Mouse (Mus musculus): ENCODE data around the gene Dnajc16.
A peak's percentile ranks its signal among the peaks of the same experiment; 100 is the strongest.

Gene Dnajc16

DNA sequence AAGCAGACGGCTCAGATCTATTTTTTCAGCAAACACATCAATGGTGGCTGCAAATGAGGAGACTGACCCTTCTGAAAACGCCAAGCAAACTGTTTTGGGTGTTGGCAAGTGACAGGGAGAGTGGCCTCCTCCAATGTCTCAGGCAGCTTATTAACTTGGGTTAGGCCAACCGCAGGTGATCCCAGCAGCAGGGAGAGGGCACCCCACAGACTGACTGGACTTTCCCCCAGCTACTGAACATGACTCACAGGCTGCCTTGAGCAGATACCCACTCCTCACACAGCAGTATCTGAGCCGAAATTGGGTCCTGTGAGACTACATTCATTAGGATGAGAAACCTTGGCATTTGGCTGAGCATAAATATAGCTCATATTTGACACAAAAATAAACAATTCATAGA lies 29.8 kb downstream of the Dnajc16 start:
- no peak for DNase-seq

DNA sequence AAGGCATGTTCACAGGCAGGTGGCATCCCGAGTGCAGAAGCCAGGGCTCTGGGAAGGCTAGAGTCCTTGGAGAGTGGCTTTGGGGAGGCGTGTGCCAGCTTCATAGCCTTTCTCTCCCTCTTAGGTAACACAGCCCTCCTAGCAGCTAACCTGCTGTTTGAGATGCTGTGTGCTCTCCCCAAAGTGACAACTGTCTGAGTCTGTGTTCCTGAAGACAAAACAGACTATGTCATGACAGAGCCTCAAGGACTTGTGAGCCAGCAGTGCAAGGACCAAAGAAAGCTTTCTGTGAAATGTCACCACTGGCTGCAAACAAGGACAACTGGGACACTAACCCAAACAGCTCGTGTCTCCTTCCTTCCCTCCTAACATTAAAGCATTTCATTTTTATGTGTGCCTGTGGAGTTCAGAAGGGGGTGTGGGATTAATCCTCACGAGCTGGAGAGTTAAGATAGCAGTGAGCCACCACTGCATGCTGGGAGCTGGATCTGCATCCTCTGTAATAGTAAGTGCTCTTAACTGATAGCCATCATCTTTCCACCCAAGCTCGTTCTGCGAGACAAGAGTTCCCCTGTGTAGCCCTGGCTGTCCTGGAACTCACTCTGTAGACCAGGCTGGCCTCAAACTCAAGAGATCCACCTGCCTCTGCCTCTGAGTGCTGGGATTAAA lies 31.7 kb downstream of the Dnajc16 start:
- no peak for DNase-seq

DNA sequence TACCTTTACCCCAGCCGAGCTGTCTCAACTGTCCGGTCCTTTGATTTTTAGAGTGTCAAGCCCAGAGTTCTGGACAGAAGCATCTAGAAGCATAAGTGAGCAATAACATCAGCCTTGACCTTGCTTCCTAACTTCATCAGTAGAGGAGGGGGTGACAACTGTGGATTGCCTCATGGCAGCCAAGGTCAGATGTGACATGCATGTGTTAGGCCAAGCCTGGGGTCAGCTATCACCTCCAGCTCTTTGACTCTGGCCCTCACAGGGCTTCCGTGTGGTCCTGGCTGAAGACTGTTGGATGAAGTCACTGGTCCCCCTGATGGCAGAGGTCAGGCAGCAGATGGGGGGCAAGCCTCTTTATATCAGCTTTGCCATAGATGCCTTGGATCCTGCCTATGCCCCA lies 33.6 kb downstream of the Dnajc16 start:
- no peak for DNase-seq

- no peak for DNase-seq
Observed at GRCm38 (mm10) chr4:141755375-141755930, 35.3 kb downstream of the Dnajc16 start.

DNA sequence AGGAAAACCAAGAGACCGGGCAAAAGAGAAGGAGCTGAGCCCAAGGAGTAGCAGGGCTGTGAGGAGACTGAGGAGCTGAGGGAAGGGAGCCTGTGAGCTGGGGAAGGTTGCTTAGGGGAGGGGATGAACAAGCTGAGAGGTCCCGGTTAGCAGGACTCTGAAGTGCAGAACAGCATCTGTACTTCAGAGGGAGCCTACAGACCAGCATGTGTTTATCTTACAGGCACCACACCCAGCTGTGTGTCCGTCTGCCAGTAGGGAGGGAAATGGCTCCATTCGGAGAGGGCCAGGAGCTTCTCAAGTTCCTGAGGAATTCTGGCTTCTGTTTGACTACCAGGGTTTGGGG lies 38.7 kb downstream of the Dnajc16 start:
- no peak for DNase-seq

DNA sequence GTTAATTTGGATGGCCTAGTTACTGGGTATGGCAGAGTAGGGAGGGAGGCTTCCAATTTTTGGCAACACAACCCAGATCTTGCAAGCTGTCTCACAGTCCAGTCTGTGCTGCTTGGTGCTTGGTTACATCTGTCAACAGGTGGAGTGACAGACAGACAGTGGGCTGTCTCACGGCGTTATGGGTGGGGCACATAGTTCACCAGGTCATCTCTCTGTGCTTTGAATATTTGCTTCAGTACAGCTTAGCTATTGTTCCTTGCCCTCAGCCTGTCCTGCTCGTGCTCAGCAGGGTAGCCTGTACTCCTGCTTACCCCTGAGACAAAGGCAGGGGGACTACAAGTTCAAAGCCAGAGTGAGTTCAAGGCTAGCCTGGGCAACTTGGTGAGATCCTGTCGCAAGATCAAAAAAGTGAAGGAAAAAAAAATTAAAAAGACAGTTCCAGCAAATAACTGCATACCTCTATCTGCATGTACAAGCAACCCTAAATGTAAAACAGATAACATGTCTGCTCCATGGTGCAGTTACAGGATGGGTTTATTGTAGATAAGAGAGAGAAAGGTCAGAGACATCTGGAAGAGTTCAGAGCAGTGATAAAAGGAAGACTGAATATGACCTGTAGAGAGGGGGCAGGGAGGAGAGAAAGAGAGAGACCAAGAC lies 39.2 kb downstream of the Dnajc16 start:
- no peak for DNase-seq

DNA sequence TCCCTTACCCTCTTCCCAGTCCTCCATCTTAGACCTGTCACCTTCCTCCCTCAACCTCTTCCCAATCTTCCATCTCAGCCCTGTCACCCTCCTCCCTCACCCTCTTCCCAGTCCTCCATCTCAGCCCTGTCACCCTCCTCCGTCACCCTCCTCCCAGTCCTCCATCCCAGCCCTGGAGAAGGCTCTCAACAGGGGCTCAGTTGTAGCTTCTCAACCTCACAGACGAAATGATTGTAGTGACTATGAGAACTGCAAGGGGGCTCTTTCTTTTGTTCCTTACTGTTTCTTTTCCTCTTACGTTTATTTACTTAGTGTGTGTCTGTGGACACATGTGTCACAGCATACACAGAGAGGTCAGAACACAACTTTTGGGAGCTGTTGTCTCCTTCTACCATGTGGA lies 39.9 kb downstream of the Dnajc16 start:
- DNase-seq, result no peak

DNA sequence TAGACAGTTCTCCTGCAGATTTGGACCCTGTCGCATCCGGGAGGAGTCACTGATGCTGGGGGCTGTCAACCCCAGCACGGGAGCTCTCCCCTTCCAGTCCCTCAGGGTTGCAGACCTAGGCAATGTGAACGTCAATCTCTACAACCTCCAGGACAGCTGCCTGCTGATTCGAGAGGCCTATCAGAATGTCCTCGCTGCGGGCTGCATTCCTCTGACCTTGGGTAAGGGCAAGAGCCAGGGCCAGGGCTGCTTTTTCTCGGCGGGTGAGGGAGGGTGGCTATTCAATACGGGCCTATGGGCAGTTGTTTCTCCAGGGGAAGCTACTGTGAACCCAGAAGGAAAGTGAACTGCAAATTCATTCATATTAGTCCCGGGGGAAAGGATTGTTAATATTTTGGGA lies 41.2 kb downstream of the Dnajc16 start:
- DNase-seq, result no peak

DNA sequence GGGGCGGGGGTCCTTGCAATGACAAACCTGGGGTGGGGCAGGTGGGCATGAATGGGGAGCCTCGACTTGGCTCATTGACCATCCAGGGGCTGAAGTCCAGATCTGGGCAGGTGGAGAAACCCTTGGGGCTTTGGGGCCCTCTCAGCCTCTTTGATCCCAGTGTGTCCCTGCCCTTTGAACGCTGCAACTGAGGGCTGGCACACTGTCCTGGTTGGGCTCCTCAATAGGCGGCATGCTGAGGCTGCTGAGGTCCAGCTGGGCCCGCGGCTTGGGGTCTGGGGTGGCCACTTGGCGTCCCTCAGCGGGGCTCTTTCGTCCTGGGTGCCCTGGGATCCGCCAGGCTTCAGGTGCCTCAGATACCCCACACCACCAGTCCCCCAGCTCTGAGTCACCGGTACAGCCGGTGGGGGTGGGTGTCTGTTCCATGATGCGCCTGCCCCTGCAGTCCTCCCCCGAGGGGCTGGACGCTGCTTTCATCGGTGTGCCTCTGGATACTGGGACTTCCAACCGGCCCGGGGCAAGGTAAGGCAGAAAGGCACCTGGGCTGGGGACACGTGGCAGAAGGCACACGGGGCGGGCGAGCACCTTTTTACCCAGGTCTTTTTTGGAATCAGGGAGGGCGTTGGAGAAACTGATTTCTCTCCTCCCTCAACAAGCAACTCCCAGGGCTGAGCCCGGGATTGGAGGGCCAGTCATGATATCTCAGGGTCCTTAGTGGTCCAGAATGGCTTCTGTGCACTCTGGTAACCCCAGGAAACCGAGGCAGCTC lies 44.0 kb downstream of the Dnajc16 start, which contains the start of gene Agmat:
Gene Agmat (plus strand): TSS at position 95 of the 769 bp plus-strand sequence.
- no peak for DNase-seq

- DNase-seq, result no peak
Observed at GRCm38 (mm10) chr4:141742381-141742780, 48.4 kb downstream of the Dnajc16 start.

DNA sequence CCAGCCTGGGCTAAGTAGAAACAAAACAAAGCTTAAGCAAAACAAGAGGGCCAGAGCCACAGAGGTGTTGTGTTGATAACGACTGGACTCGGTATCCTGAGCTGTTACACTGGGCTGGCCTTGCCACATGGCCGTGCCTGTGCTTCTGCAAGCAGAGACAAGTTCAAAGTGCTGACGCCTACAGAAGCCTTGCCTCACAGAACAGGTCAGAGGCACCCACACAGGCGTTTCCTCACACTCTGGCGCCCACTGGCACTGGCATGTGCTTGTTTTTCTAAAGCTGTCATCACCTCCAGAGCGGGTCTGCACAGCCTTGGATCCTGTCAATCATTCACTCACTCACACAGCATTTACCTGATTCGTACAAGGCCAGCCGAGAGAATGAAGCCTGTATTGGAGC lies 48.9 kb downstream of the Dnajc16 start:
- no peak for DNase-seq

DNA sequence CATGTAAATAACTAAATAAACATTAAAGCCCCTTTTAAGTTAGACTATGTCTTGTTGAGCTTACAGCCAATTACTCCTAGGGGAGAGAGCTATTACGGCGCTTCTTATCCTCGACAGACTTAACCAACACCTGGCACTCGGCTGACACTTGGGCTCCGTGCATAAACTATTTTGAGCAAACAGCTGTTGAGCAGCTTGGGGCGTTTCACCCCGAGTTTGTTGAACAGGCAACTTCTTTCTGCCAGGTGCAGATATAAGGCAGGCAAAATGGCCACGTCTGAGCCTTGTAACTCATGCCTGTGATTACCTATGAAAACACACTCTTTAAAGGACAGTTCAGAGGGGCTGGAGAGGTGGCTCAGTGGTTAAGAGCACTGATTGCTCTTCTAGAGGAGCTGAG lies 52.7 kb downstream of the Dnajc16 start:
- no peak for DNase-seq

DNA sequence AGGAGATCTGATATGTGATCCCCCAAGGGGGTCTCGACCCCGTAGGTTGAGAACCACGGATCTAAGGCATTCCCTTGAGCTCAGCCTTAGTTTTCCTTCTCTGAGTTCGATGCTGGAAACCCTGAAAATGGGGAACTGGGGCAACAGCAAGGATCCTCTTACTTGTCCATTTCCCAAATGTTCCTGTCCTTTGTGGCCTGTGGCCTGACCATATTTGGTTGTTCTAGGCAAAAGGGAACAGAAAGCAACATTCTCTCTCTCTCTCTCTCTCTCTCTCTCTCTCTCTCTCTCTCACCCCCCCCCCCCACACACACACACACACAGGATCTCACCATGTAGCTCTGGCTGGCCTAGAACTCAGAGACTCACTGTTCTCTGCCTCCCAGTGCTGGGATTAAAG lies 53.9 kb downstream of the Dnajc16 start:
- no peak for DNase-seq

- no peak for DNase-seq
Observed at GRCm38 (mm10) chr4:141735206-141735560, 55.5 kb downstream of the Dnajc16 start.

GRCm38 (mm10) chr4:141734446-141735205 lies 56.1 kb downstream of the Dnajc16 start:
- DNase-seq, result peak; percentile 88 to 91

- no peak for DNase-seq
Observed at GRCm38 (mm10) chr4:141731766-141732165, 59.0 kb downstream of the Dnajc16 start.

DNA sequence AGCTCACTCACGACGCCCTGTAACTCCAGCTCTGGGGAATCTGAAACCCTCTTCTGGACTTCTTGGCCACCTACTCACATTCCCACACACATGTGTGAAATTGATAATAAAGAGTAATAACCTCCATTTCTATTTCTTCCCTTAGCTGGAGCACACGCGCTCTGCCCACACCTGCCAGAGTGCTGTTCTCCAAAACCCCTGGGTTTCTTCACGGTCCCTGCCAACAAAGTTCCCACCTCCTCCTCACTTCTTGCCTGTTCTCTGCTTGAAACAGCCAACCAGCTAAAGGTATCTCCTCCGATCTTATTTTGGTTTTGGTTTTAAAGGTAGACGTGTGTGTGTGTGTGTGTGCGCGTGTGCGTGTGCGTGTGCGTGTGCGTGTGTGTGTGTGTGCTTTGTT lies 60.3 kb downstream of the Dnajc16 start:
- no peak for DNase-seq

- no peak for DNase-seq
Observed at GRCm38 (mm10) chr4:141729266-141729665, 61.5 kb downstream of the Dnajc16 start.

DNA sequence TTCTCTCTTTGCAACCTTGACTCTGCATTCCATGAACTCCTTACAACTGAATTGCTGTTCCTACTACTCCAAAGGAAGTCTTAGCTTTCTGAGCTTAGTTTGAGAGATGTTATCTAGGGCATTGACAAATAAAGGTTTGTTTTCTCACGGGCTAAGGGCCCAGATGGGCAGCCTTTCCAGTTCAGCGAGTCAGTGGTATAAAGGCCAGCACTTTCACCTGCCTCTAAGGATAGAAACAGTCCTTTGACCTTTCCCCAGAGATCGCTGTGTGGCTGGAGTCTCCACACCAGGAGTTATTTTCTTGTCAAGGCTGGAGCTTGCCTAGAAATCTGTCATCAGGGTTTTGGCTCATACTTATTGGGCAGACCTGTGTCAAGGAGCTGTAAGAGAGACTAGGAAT lies 65.0 kb downstream of the Dnajc16 start:
- DNase-seq, result no peak

GRCm38 (mm10) chr4:141725277-141725676 lies 65.5 kb downstream of the Dnajc16 start:
- no peak for DNase-seq

DNA sequence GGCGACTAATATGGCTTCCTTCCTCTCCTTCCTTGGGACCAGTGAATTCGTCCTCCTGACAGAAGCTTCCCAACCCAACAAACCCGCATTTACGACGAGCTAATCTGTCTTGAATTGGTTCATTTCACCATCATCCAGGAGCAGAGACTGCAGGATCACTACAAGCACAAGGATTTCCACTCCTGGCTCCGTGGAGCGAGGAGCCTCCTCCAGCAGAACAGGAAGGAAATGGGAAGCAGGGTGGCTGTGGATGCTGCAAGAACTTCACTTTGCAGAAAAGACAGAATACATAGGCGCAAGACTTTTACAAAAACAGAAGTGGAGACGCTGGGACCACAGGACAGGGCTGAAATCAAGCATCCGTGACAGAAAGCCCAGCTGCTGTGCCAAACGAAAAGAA lies 66.1 kb downstream of the Dnajc16 start:
- no peak for DNase-seq

DNA sequence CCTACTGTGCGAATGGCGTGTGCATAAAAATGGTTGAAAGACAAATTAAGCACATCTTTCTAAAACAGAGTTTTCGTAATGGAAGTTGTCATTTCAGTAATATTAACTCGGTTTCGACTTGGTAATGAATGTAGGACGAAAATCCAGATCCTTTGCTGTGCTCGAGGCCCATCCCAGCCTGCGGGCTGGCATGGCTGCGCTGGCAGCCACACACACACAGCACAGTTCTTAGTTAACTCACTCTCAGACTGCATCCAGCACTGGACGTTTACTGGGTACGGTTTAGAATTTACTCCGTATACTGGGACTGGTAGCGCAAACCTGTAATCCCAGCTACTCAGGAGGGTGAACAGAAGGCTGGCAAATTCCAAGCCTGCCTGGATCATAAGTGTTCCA lies 67.1 kb downstream of the Dnajc16 start:
- no peak for DNase-seq

All from cerebellum, postnatal 14 days (tissue).